Mouse (Mus musculus) heart, postnatal 36 days (tissue): ENCODE data around the gene Bmper. TPM values are rescaled to one million over a fixed set of nuclear protein-coding genes. Genes with fewer than 3 reads are reported as not detected.

Experiments used
- DNase-seq, 2 experiments: peaks; one replicate each; pipeline ENCODE4 v3.0.0; 2021 to 2022
- intact Hi-C: fragments of 180-260 bp; cut with DNase I; formaldehyde crosslinking; loops from one replicate; pipeline ENCODE4 v1.15.1; 2025
- total RNA-seq, 2 experiments: library from RNA; stranded (reverse); gene quantifications; 2 replicates each; pipeline ENCODE4 v1.2.3; 2021

Gene Bmper
- total RNA-seq, 2 experiments from 2014 or later, result 3.1 to 4.3 TPM

- intact Hi-C loops, result no loop called here
- DNase-seq, result no peak
Observed at GRCm38 (mm10) chr9:23233464-23234121, 10.7 kb downstream of the Bmper start.

DNA sequence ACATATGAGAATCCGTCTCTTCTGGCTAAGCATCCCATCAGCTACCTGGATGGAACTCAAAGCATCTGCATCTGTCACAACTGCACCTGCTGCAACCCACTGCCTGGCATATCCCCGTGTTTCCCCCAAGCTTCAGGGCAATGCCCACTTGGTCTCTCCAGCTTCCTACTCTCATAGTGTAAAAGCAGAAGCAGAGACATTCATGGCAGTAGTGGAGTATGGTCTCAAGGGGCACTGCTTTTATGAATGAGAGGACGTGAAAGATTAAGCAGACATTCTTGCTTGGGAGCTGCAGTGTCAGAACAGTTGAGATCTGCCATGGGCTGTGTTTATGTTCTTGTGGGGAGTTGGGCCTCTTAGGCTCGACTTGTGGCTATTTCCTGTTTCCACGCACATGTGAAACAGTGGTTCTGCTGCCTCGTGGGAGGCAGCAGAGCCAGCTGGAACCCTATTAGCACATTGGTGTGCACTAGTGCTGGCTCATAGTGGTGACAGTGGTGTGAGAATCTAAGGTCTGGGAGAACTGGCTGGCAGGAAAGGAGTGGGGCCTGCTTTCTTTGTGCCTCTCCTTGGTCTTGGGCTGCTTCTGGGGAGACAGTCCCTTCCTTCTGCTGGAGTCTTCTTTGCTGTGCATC lies 12.6 kb downstream of the Bmper start:
- intact Hi-C loops, result no loop called here
- no peak for DNase-seq

GRCm38 (mm10) chr9:23236635-23237279 lies 13.9 kb downstream of the Bmper start:
- intact Hi-C loops, result no loop called here
- no peak for DNase-seq

DNA sequence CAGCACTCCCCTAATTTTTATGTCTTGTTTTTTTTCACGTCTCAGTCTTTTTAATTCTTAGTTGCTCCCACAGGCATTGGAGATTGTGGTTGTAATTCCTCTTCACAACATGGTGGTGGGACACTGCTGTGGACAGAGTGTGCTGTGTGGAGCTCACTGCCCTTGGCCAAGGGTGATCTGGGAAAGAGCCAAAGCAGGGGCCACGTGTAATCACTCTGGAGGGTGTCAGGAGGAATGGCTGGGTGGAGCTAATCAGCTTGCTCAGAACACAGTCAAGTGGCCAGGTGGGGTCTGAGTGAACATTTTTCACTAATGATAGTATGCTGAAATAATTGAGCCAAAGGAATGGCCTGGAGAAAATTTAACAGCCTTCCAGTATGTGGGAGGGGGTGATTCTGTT lies 16.1 kb downstream of the Bmper start:
- DNase-seq, result no peak
- intact Hi-C loops, result no loop called here

GRCm38 (mm10) chr9:23242911-23243310 lies 20.0 kb downstream of the Bmper start:
- DNase-seq, result peak; percentile 30 to 41
- intact Hi-C loops, result loop anchor here (10.0 kb wide), 2 partner anchors 528 to 618 kb away; no protein-coding TSS in a partner anchor

- intact Hi-C loops, result loop anchor here (10.0 kb wide), 2 partner anchors 529 to 619 kb away; no protein-coding TSS in a partner anchor
- DNase-seq, result no peak
Observed at GRCm38 (mm10) chr9:23243869-23244268, 21.0 kb downstream of the Bmper start.

DNA sequence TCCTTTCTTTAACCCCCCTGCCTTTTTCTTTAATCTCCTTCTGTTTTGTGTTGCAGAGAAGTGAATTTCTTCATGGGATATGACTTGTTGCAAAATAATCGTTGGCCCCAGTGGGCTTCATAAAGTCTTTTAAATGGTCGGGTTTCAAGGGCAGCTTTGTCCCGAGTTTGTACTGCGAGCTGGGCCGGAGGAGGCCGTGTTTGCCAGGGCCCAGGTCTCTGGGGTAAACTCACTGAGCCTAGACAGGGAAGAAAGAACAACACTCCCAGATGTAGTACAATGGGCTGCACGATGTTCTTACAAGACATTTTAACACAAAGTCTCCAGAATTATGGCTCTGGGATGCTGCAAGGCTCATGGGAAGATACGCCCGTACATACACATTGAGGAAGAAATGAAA lies 23.5 kb downstream of the Bmper start:
- intact Hi-C loops, result loop anchor here (10.0 kb wide), 2 partner anchors 532 to 622 kb away; no protein-coding TSS in a partner anchor
- peak; percentile 44 to 47 for DNase-seq

GRCm38 (mm10) chr9:23250026-23250425 lies 27.1 kb downstream of the Bmper start:
- DNase-seq, result peak; percentile 77 to 83
- intact Hi-C loops, result loop anchor here (5.0 to 10.0 kb wide), 2 partner anchors 142 to 695 kb away; no protein-coding TSS in a partner anchor

DNA sequence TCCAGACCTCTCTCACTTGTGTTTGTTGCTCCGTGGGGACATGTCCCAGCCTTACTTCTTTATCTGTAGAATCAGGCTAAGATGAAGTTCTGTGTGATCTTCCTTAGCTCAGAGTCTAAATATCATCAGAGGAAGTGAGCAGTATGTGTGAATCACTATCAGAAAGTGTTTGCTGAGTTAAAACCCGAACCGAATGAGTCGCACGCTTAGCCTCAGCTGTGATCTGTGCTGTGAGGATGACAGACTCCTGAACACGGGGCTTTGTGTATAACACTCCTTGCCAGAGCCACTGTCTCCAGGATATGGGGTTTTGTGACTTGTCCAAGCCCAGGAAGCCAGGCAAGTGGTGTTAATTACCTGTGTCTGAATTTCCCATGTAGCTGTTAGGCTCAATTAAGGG lies 28.1 kb downstream of the Bmper start:
- DNase-seq, result no peak
- intact Hi-C loops, result loop anchor here (5.0 to 10.0 kb wide), 2 partner anchors 141 to 696 kb away; no protein-coding TSS in a partner anchor

GRCm38 (mm10) chr9:23253624-23254023 lies 30.7 kb downstream of the Bmper start:
- no peak for DNase-seq
- intact Hi-C loops, result loop anchor here (5.0 to 10.0 kb wide), 2 partner anchors 139 to 699 kb away; no protein-coding TSS in a partner anchor

GRCm38 (mm10) chr9:23254237-23255214 lies 31.6 kb downstream of the Bmper start:
- DNase-seq, result peak in 1 of 2 experiments; percentile 15
- intact Hi-C loops, result loop anchor here (5.0 to 10.0 kb wide), 2 partner anchors 138 to 700 kb away; no protein-coding TSS in a partner anchor

GRCm38 (mm10) chr9:23255841-23256240 lies 33.0 kb downstream of the Bmper start:
- no peak for DNase-seq
- intact Hi-C loops, result loop anchor here (10.0 kb wide), 1 partner anchor 701 kb away; no protein-coding TSS in a partner anchor

DNA sequence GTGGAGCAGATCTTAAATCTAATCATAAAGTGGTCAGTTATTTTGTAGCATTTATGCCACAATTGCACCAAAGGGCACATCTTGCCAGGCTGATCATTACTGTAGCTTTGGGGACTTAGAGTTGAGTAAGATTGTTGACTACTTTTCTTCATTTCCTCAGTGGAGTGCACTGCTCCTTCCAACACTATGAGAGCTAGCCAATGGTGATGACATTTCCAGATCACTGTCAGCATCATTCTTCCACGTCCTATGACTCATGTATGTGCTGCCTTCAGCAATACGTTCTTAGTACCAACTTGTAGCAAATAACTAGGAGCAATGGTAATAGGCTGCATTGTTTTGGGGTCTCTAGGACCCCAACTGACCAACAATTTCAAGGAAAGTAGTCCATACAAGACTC lies 33.7 kb downstream of the Bmper start:
- intact Hi-C loops, result loop anchor here (10.0 kb wide), 1 partner anchor 702 kb away; no protein-coding TSS in a partner anchor
- no peak for DNase-seq

DNA sequence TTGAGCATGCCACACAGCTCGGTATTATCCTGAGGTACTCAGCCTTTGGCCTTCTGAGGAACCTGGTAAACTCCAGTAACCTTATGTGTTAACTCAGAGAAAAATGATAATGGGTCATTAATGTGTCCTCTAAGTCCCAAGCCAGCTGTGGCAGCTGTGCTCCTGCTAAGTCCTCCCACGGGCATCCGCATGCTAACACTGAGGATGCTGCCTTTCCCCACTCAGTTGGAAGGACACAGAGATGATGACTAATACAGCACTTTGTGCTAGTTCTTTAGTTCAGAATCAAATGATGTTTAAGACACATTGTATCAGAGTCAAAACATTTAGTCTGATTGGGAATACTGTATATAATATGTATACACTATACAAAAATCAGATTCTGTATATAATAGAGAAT lies 39.0 kb downstream of the Bmper start:
- DNase-seq, result no peak
- intact Hi-C loops, result no loop called here

DNA sequence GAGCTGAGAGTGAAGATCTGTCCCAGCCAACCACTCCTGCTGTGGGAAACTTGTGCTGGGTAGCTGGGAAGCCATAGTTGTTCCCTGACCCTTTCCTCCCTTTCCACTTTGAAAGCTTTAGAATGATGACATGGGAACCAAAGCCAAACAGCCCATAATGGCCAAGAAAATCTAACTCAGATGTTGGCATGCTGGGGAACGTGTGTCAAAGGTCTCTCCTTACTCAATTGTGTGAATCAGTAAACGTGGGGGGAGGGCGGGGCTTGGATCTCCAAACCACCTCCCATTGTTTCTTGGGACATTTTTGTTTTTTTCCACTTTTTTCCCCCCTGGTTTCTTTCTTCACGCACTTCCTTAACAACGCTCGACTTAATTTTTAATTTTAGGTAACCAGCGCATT lies 40.0 kb downstream of the Bmper start:
- no peak for DNase-seq
- intact Hi-C loops, result no loop called here

DNA sequence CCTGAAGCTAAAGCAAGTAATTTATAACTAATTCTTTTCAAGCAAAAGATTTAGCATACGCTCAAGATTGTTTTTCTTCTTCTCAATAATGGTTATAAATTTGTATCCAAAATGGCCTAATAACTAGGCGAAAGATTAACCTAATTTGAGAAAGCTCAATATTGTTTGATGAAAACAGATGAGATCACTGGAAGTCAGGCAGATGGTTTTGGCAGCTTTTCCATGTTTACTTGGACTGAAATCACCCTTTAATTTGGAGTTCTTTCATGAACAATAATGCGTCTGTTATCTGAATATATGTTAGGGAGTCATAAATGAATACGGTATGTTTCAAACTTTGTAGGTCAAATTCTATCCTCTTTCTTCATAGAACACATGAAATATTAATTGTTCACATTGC lies 41.6 kb downstream of the Bmper start:
- no peak for DNase-seq
- intact Hi-C loops, result no loop called here

GRCm38 (mm10) chr9:23268609-23269008 lies 45.7 kb downstream of the Bmper start:
- no peak for DNase-seq
- intact Hi-C loops, result no loop called here

DNA sequence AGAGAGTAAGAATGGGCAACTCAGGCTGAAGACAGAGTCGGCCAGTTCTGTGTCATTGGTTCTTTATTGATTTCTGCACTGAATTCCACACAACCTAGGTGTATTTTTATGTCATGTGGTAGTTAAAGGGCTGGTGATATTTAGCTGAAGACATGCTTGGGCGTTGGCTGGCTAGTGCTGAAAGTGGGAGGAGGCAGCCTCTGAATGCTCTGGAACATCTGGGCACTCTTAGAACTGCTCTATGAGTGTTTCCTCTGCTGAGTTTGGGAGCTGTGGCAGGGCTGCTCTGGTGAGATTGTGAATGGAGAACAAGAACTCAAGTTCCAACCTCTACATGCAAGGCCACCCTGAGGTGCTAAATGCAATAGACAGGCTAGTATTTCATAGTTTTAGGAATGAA lies 46.2 kb downstream of the Bmper start:
- DNase-seq, result no peak
- intact Hi-C loops, result no loop called here

DNA sequence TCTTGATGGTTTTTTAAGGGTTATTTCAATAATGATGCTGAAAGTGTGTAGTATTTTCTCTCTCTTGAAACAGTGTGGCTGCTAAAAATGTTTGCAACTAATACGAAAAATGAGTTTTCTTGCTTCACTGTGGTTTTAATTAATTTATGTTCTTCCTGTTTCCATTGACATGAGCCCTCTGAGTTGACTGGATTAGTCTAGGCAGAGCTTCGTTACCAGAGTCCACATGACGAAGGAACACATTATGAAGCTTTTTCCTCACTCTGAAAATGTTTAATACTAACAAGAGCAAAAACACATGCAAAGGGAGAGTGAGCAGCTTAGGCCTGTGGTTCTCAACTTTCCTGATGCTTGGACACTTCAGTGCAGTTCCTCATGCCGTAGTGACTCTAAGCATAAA lies 53.4 kb downstream of the Bmper start:
- intact Hi-C loops, result no loop called here
- no peak for DNase-seq

GRCm38 (mm10) chr9:23284940-23285460 lies 62.1 kb downstream of the Bmper start:
- peak in 1 of 2 experiments; percentile 31 for DNase-seq

More at GRCm38 (mm10) chr9:23284940-23285460, 62.1 kb downstream of the Bmper start:
- intact Hi-C loops, result no loop called here
